Mouse (Mus musculus) G1E (cell line): ENCODE data around the gene Prepl. TPM values are rescaled to one million over a fixed set of nuclear protein-coding genes. Genes with fewer than 3 reads are reported as not detected.

Experiments
- ATAC-seq: 2 replicates; pipeline ENCODE4 v1.8.0; 2016; ENCODE audit warnings: mild to moderate bottlenecking; ENCODE audit not compliant: insufficient number of reproducible peaks, poor library complexity, low FRiP score, severe bottlenecking; ENCODE audit errors: extremely low read depth
- DNase-seq: peaks from one replicate; pipeline ENCODE4 v3.0.0; 2012; ENCODE audit warnings: low spot score
- H3K27me3 ChIP-seq: 2 replicates; pipeline ENCODE4 v1.6.1; 2012; ENCODE audit warnings: mild to moderate bottlenecking, low read length, inconsistent platforms; ENCODE audit not compliant: insufficient read depth
- H3K36me3 ChIP-seq: replicated peaks from 2 replicates; pipeline ENCODE3; 2012; ENCODE audit warnings: mild to moderate bottlenecking, inconsistent platforms
- H3K4me1 ChIP-seq: 2 replicates; pipeline ENCODE4 v1.6.1; 2012; ENCODE audit warnings: low read depth, low read length, inconsistent platforms, mixed read lengths; ENCODE audit not compliant: insufficient read depth
- H3K4me3 ChIP-seq: 2 replicates; pipeline ENCODE4 v1.5.1; 2012; ENCODE audit warnings: low read depth, mild to moderate bottlenecking, inconsistent platforms, low read length, moderate library complexity, mixed read lengths
- H3K9me3 ChIP-seq: replicated peaks from 2 replicates; pipeline ENCODE4 v1.6.1; 2012; ENCODE audit warnings: inconsistent platforms
- CTCF ChIP-seq: IDR thresholded peaks from 2 replicates; pipeline ENCODE4 v1.5.1; 2012; ENCODE audit warnings: low read depth, low read length, inconsistent platforms, mixed read lengths
- GATA1 ChIP-seq: IDR thresholded peaks from 2 replicates; pipeline ENCODE4 v1.6.1; 2012; ENCODE audit warnings: borderline replicate concordance, low read length, inconsistent platforms, mixed read lengths
- GATA2 ChIP-seq: IDR thresholded peaks from 2 replicates; pipeline ENCODE4 v1.6.1; 2012; ENCODE audit warnings: low read depth, low read length, inconsistent platforms, borderline replicate concordance
- POLR2AphosphoS5 ChIP-seq: IDR thresholded peaks from 2 replicates; pipeline ENCODE4 v1.6.1; 2012; ENCODE audit warnings: low read depth, low read length, inconsistent platforms; ENCODE audit not compliant: insufficient replicate concordance
- TAL1 ChIP-seq: conservative IDR thresholded peaks from 2 replicates; pipeline ENCODE4 v1.6.1; 2012; ENCODE audit warnings: low read depth, low read length, inconsistent platforms, mixed read lengths
- polyA plus RNA-seq: library from polyadenylated mRNA; stranded (reverse); fragments of >175 nt; gene quantifications from 2 replicates; pipeline ENCODE4 v1.2.3, GENCODE M21; 2012
- total RNA-seq, 2 experiments: library from RNA; stranded (forward) in 1 of 2; stranded (reverse) in 1 of 2; fragments of 200-1000 nt in 1 of 2; fragments of >200 nt in 1 of 2; fragmentation: Nextera tagmentation in 1 of 2; gene quantifications; 2 replicates each; pipeline ENCODE4 v1.2.3; 2014 to 2017

Prepl gene
- total and polyA plus RNA-seq, 3 experiments: 1.2 to 53.0 (median 27.4) TPM

GRCm38 (mm10) chr17:85038761-85039160, 51.3 kb downstream of the Prepl start:
- Histone ChIP-seq H3K36me3 (no peaks in the 10 kb centered on the region), H3K9me3 (no peaks in the 10 kb centered on the region), H3K4me3 (no peak overlapping the region), H3K4me1 (no peaks in the 10 kb centered on the region), H3K27me3 (peaks cover 31% of the 10 kb centered on the region)
- TF ChIP-seq GATA1: no peak
- no peak for TF ChIP-seq GATA2
- TF ChIP-seq TAL1: no peak
- no peak for TF ChIP-seq CTCF
- TF ChIP-seq POLR2AphosphoS5: no peak
- ATAC-seq (no peak), DNase-seq (no peak)

GRCm38 (mm10) chr17:85038311-85038710, 51.7 kb downstream of the Prepl start:
- Histone ChIP-seq H3K36me3 (no peaks in the 10 kb centered on the region), H3K4me3 (no peak overlapping the region), H3K9me3 (no peaks in the 10 kb centered on the region), H3K27me3 (peaks cover 29% of the 10 kb centered on the region), H3K4me1 (no peaks in the 10 kb centered on the region)
- DNase-seq: no peak
- TF ChIP-seq POLR2AphosphoS5: no peak
- no peak for TF ChIP-seq CTCF
- no peak for TF ChIP-seq GATA1
- no peak for TF ChIP-seq GATA2
- no peak for TF ChIP-seq TAL1
- no peak for ATAC-seq

DNA sequence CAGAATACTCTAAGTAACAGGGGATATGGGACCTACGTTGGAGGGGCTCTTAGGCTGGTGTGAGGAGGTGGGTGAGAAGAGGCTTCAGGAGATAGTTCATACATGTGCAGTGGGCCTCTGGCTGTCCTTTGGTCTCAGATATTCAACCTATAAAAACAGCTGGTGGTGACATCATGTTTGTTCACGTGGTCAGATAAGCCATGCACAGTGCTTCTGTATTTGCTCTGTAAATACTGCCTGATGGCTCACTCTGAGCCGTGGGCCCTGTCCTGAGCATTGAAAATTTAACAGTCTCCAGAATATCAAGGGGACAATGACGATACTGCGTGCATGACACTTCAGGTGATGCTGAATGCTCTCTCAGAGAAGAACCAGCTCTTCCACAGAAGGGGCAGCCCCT, 52.2 kb downstream of the Prepl start:
- no peaks in the 10 kb centered on the region for H3K4me1 ChIP-seq
- H3K4me3 ChIP-seq: no peak overlapping the region
- ATAC-seq (no peak), DNase-seq (no peak)
- H3K36me3 ChIP-seq: no peaks in the 10 kb centered on the region
- no peak for TF ChIP-seq GATA2
- H3K9me3 ChIP-seq: no peaks in the 10 kb centered on the region
- peaks cover 32% of the 10 kb centered on the region for H3K27me3 ChIP-seq

DNA sequence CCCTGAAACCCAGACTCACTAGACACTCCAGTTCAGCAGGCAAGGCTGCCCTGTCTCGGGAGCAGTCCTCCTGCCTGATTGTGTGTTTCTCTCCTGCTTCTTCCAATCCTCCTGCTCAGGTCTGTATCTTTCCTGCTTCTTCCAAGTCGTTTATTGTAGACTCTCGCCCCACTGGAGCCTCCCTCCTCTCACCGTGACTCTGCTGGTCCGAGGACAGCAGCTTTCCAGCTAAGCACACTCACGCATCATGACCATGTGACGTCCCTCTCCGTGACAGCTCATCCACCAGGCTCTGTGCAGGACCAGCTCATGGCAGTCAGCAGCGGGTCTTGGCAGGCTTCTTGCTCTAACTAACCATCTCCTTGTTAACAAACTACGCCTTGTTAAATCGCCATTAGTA, 56.0 kb downstream of the Prepl start:
- DNase-seq (no peak), ATAC-seq (no peak)
- H3K36me3 ChIP-seq: no peaks in the 10 kb centered on the region
- H3K4me3 ChIP-seq: no peak overlapping the region
- no peaks in the 10 kb centered on the region for H3K4me1 ChIP-seq
- H3K27me3 ChIP-seq: peaks cover 31% of the 10 kb centered on the region
- H3K9me3 ChIP-seq: no peaks in the 10 kb centered on the region
- TF ChIP-seq GATA2 (no peak), GATA1 (no peak), CTCF (no peak), POLR2AphosphoS5 (no peak), TAL1 (no peak)

DNA sequence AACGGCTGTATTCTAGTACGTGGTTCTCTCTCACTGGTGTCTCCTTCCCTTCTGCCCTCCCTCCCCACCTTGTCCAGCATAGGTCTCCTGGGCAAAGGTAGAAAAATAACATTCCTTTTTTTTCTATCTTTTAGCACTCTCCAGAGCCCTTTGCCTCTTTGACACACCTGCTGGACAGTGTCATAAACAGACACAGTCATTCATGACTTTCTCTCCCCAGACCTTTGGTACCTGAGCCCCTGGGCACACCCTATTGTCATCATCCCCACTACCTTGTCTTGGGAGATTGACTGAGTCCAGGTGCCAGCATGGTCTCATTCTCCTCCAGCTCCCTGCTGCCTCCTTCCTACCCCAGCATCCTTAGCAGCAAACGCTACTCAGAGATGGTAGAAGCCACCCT, 57.0 kb downstream of the Prepl start:
- ATAC-seq (no peak), DNase-seq (no peak)
- H3K27me3 ChIP-seq: peaks cover 28% of the 10 kb centered on the region
- no peak overlapping the region for H3K4me3 ChIP-seq
- TF ChIP-seq TAL1 (no peak), POLR2AphosphoS5 (no peak), GATA2 (no peak), CTCF (no peak), GATA1 (no peak)
- no peaks in the 10 kb centered on the region for H3K4me1 ChIP-seq
- no peaks in the 10 kb centered on the region for H3K36me3 ChIP-seq
- no peaks in the 10 kb centered on the region for H3K9me3 ChIP-seq

- TF ChIP-seq GATA1 (no peak), GATA2 (no peak), TAL1 (no peak), CTCF (no peak), POLR2AphosphoS5 (no peak)
- DNase-seq (no peak), ATAC-seq (no peak)
- Histone ChIP-seq H3K27me3 (peaks cover 25% of the 10 kb centered on the region), H3K9me3 (no peaks in the 10 kb centered on the region), H3K4me3 (no peak overlapping the region), H3K4me1 (no peaks in the 10 kb centered on the region), H3K36me3 (peaks cover 3% of the 10 kb centered on the region)
Observed at GRCm38 (mm10) chr17:85030651-85031050, 59.4 kb downstream of the Prepl start.

- TF ChIP-seq GATA2 (no peak), TAL1 (no peak), POLR2AphosphoS5 (no peak), GATA1 (no peak), CTCF (no peak)
- Histone ChIP-seq H3K9me3 (no peaks in the 10 kb centered on the region), H3K4me3 (no peak overlapping the region), H3K36me3 (peaks cover 17% of the 10 kb centered on the region), H3K4me1 (no peaks in the 10 kb centered on the region), H3K27me3 (peaks cover 17% of the 10 kb centered on the region)
- ATAC-seq: no peak
- DNase-seq: no peak
Observed at GRCm38 (mm10) chr17:85028797-85029196, 61.2 kb downstream of the Prepl start.
